In genomic region chr6:50489380-50489779, GRCm38 (mm10) we compare ENCODE assay signal across 22 mouse cellular contexts. TPM values are rescaled to one million over a fixed set of nuclear protein-coding genes. Genes with fewer than 3 reads are reported as not detected.
A peak's percentile ranks its signal among the peaks of the same experiment; 100 is the strongest.
DNase-seq lines count a peak whose midpoint lies in the region; ATAC-seq and TF ChIP-seq lines count a peak whose summit lies in the region.
"Had no signal": no experiment of that assay in that cellular context is flagged by ENCODE, and none has a peak within 500 bp of the region (broad histone marks: within the 10 kb centered on the region; RNA-seq: fewer than 3 reads in every experiment).

No protein-coding gene starts in this region.

- no peaks in the 10 kb centered on the region for H3K36me3 ChIP-seq in heart, embryonic 12.5 days
- no peaks in the 10 kb centered on the region for H3K36me3 ChIP-seq in midbrain, embryonic 14.5 days (ENCODE audit: control insufficient read depth, insufficient read depth, low read length)
- H3K36me3 ChIP-seq in midbrain, embryonic 13.5 days, result no peaks in the 10 kb centered on the region
- no peaks in the 10 kb centered on the region for H3K36me3 ChIP-seq in hindbrain, postnatal 0 days (ENCODE audit: insufficient read depth, low read length)
- H3K36me3 ChIP-seq: embryonic facial prominence, embryonic 15.5 days had no signal

- no peak overlapping the region for H3K4me3 ChIP-seq in heart, embryonic 12.5 days
- H3K4me3 ChIP-seq in midbrain, embryonic 14.5 days (replicated peaks; ENCODE audit: low read depth, low read length), result no peak overlapping the region
- no peak overlapping the region for H3K4me3 ChIP-seq in midbrain, embryonic 13.5 days (replicated peaks)
- H3K4me3 ChIP-seq in hindbrain, postnatal 0 days (ENCODE audit: low read length), result no peak overlapping the region
- H3K4me3 ChIP-seq: embryonic facial prominence, embryonic 15.5 days; erythroblast, embryonic 14.5 days; forebrain, embryonic 13.5 days; gastrocnemius, adult 2 months had no signal

- DNase-seq in heart, adult 11 months, result peak; percentile 23
- peak; percentile 29 for DNase-seq in midbrain, embryonic 14.5 days
- DNase-seq in brain, embryonic 14.5 days (ENCODE audit: low read depth), result peak; percentile 53
- peak; percentile 27 for DNase-seq in hindbrain, postnatal 0 days (ENCODE audit: low spot score)
- no peak for DNase-seq in adrenal gland, postnatal 10 days
- DNase-seq: adrenal gland, postnatal 25 days; cerebellum, adult 2 months; embryo, embryonic 11 days; gastrocnemius, adult 2 months; gastrocnemius, postnatal 25 days; heart, postnatal 10 days; heart, postnatal 4 days; kidney, adult 11 months had no signal

- no peak overlapping the region for H3K9ac ChIP-seq in heart, embryonic 12.5 days
- H3K9ac ChIP-seq in midbrain, embryonic 14.5 days (replicated peaks; ENCODE audit: low read length), result no peak overlapping the region
- no peak overlapping the region for H3K9ac ChIP-seq in midbrain, embryonic 13.5 days (replicated peaks)
- H3K9ac ChIP-seq in hindbrain, postnatal 0 days (replicated peaks; ENCODE audit: low read length), result no peak overlapping the region
- H3K9ac ChIP-seq: embryonic facial prominence, embryonic 15.5 days; forebrain, embryonic 13.5 days had no signal

- H3K9me3 ChIP-seq in heart, embryonic 12.5 days (replicated peaks), result no peaks in the 10 kb centered on the region
- H3K9me3 ChIP-seq in midbrain, embryonic 14.5 days (ENCODE audit: control insufficient read depth, low read length), result no peaks in the 10 kb centered on the region
- no peaks in the 10 kb centered on the region for H3K9me3 ChIP-seq in midbrain, embryonic 13.5 days
- no peaks in the 10 kb centered on the region for H3K9me3 ChIP-seq in hindbrain, postnatal 0 days (ENCODE audit: low read length)
- H3K9me3 ChIP-seq: embryonic facial prominence, embryonic 15.5 days; forebrain, embryonic 13.5 days had no signal

- no peak for TF ChIP-seq CTCF in brain, embryonic 14.5 days (IDR thresholded peaks at IDR 0.05; ENCODE audit: borderline replicate concordance, extremely low read depth, insufficient read depth, insufficient read length)
- no peak for TF ChIP-seq CTCF in hindbrain, postnatal 0 days (IDR thresholded peaks at IDR 0.05; ENCODE audit: low read depth)

- no peak for TF ChIP-seq POLR2A in brain, embryonic 14.5 days (IDR thresholded peaks at IDR 0.05; ENCODE audit: borderline replicate concordance, extremely low read depth, insufficient read depth, insufficient read length, poor library complexity, severe bottlenecking)

- no peak overlapping the region for H3K4me2 ChIP-seq in heart, embryonic 12.5 days
- H3K4me2 ChIP-seq in midbrain, embryonic 14.5 days (ENCODE audit: low read length), result no peak overlapping the region
- H3K4me2 ChIP-seq in midbrain, embryonic 13.5 days (replicated peaks), result no peak overlapping the region
- H3K4me2 ChIP-seq in hindbrain, postnatal 0 days (ENCODE audit: low read depth, low read length), result no peak overlapping the region
- H3K4me2 ChIP-seq: embryonic facial prominence, embryonic 15.5 days; forebrain, embryonic 13.5 days had no signal

- H3K27ac ChIP-seq in heart, embryonic 12.5 days (ENCODE audit: poor library complexity, severe bottlenecking), result no peak overlapping the region
- 0 out of 2 replicates have a peak overlapping the region, but pooled peaks have one; percentile 13 for H3K27ac ChIP-seq in midbrain, embryonic 14.5 days (replicated peaks; ENCODE audit: low read depth, low read length)
- H3K27ac ChIP-seq in midbrain, embryonic 13.5 days, result no peak overlapping the region; the same call in 1 of the 2 replicates
- no peak overlapping the region for H3K27ac ChIP-seq in hindbrain, postnatal 0 days
- H3K27ac ChIP-seq: embryonic facial prominence, embryonic 15.5 days; forebrain, embryonic 13.5 days; gastrocnemius, adult 2 months had no signal

- ATAC-seq in heart, embryonic 12.5 days (ENCODE audit: insufficient number of reproducible peaks, low FRiP score), result no peak
- no peak for ATAC-seq in midbrain, embryonic 14.5 days (ENCODE audit: low FRiP score, low TSS enrichment)
- no peak for ATAC-seq in midbrain, embryonic 13.5 days
- ATAC-seq in hindbrain, postnatal 0 days, result 0 out of 2 replicates have a peak, but pooled peaks have one; percentile 5
- ATAC-seq in megakaryocyte progenitor cell, adult 5-6 weeks (replicated peaks; ENCODE audit: poor library complexity), result no peak
- ATAC-seq: activated CD4-positive, CD25-positive, alpha-beta regulatory T cell, adult 4 months; forebrain, embryonic 13.5 days; inflammation-experienced regulatory T-cells, adult 6 months; Patski had no signal

- H3K4me1 ChIP-seq in heart, embryonic 12.5 days (replicated peaks), result no peaks in the 10 kb centered on the region
- H3K4me1 ChIP-seq in midbrain, embryonic 14.5 days (ENCODE audit: control insufficient read depth, insufficient read depth, low read length), result no peaks in the 10 kb centered on the region
- H3K4me1 ChIP-seq in midbrain, embryonic 13.5 days (replicated peaks), result peaks cover 4% of the 10 kb centered on the region
- H3K4me1 ChIP-seq in hindbrain, postnatal 0 days (ENCODE audit: insufficient read depth, low read length), result no peaks in the 10 kb centered on the region
- H3K4me1 ChIP-seq: embryonic facial prominence, embryonic 15.5 days had no signal

- 61% methylated on average over 9 of the region's 9 CpGs for WGBS in heart, embryonic 12.5 days
- 55% methylated on average over 9 of the region's 9 CpGs for WGBS in midbrain, embryonic 14.5 days
- WGBS in midbrain, embryonic 13.5 days, result 67% methylated on average over 9 of the region's 9 CpGs
- 49% methylated on average over 9 of the region's 9 CpGs for WGBS in hindbrain, postnatal 0 days

- H3K27me3 ChIP-seq in heart, embryonic 12.5 days (replicated peaks), result no peaks in the 10 kb centered on the region
- no peaks in the 10 kb centered on the region for H3K27me3 ChIP-seq in midbrain, embryonic 14.5 days (ENCODE audit: control insufficient read depth, insufficient read depth, low read length)
- H3K27me3 ChIP-seq in midbrain, embryonic 13.5 days, result no peaks in the 10 kb centered on the region
- H3K27me3 ChIP-seq in hindbrain, postnatal 0 days (ENCODE audit: insufficient read depth, low read length), result no peaks in the 10 kb centered on the region
- H3K27me3 ChIP-seq: embryonic facial prominence, embryonic 15.5 days; forebrain, embryonic 13.5 days; Patski had no signal

RNA-seq across cellular contexts. Expression of gene Osbpl3, which starts 33.4 kb away (rescaled TPM):
- 15.5 and 18.5 TPM in 2 replicates for polyA plus RNA-seq in heart, embryonic 12.5 days (2016; fragmentation: Nextera tagmentation; extraction: Ambion mirVana)
- polyA plus RNA-seq in midbrain, embryonic 14.5 days (2014; fragmentation: Nextera tagmentation; extraction: Ambion mirVana), result 4.2 and 5.5 TPM in 2 replicates
- 6.7 and 8.6 TPM in 2 replicates for polyA plus RNA-seq in midbrain, embryonic 13.5 days (2015; fragmentation: Nextera tagmentation; extraction: Ambion mirVana)
- polyA plus RNA-seq in brain, embryonic 14.5 days (2012; rRNA removed), result 7.5 and 8.5 TPM in 2 replicates
- total RNA-seq in hindbrain, postnatal 0 days (2014; rRNA removed), result 5.6 and 6.5 TPM in 2 replicates
- polyA plus RNA-seq in hindbrain, postnatal 0 days (2015; fragmentation: Nextera tagmentation; extraction: Ambion mirVana), result 3.6 and 3.7 TPM in 2 replicates
- total RNA-seq in adrenal gland, postnatal 10 days (2021), result 10 to 100 TPM; 26.2 to 37.8 TPM
- total RNA-seq in megakaryocyte progenitor cell, adult 5-6 weeks (2015), result 6.4 and 6.9 TPM in 2 replicates
- 10.3 and 11.6 TPM in 2 replicates for total RNA-seq in megakaryocyte progenitor cell, adult 5-6 weeks (2017)
- polyA plus RNA-seq: erythroblast, embryonic 14.5 days had no signal
